Mouse (Mus musculus): ENCODE results near the gene Prdx6.

GRCm38 (mm10) chr1:161269346-161269745 lies 18.3 kb upstream of the Prdx6 start:
- TF ChIP-seq CTCF (IDR thresholded peaks at IDR 0.05; ENCODE audit: borderline replicate concordance, insufficient read depth, low read depth, low read length): no peak
- TF ChIP-seq POLR2A (IDR thresholded peaks at IDR 0.05; ENCODE audit: borderline replicate concordance, insufficient read depth, low read length): no peak

Data from cerebellum, adult 2 months (tissue).